In genomic region chr16:94227328-94228018, GRCm38 (mm10) we compare ENCODE assay signal across 9 mouse cellular contexts.
DNase-seq lines count a peak whose midpoint lies in the region; ATAC-seq lines count a peak whose summit lies in the region.
"Had no signal": no experiment of that assay in that cellular context is flagged by ENCODE, and none has a peak within 500 bp of the region (broad histone marks: within the 10 kb centered on the region; RNA-seq: fewer than 3 reads in every experiment).

No protein-coding gene starts in this region.

- H3K27me3 ChIP-seq in midbrain, embryonic 12.5 days: peaks cover 95% of the 10 kb centered on the region

- H3K4me3 ChIP-seq in midbrain, embryonic 12.5 days: no peak overlapping the region

- peaks cover 23% of the 10 kb centered on the region for H3K4me1 ChIP-seq in midbrain, embryonic 12.5 days

- H3K36me3 ChIP-seq in midbrain, embryonic 12.5 days: no peaks in the 10 kb centered on the region

- no peak overlapping the region for H3K9ac ChIP-seq in midbrain, embryonic 12.5 days (replicated peaks)
- H3K9ac ChIP-seq: liver, embryonic 14.5 days had no signal

- H3K27ac ChIP-seq in midbrain, embryonic 12.5 days (replicated peaks): no peak overlapping the region
- H3K27ac ChIP-seq: liver, embryonic 14.5 days had no signal

- peak overlapping the region; percentile 28 for H3K4me2 ChIP-seq in midbrain, embryonic 12.5 days (replicated peaks)

- DNase-seq in layer of hippocampus, adult 11-12 months (ENCODE audit: low spot score): peak; percentile 42
- DNase-seq in layer of hippocampus, adult 9-10 months (ENCODE audit: low spot score): no peak
- DNase-seq in embryo, embryonic 10.5 days (ENCODE audit: low spot score): peak; percentile 95
- DNase-seq in gastrocnemius, postnatal 10 days: peak; percentile 51
- peak; percentile 93 for DNase-seq in kidney, adult 9 months
- DNase-seq in adrenal gland, adult 18-20 months (ENCODE audit: low spot score in 2 of 2): no peak

- WGBS in midbrain, embryonic 12.5 days: 8% methylated on average over 18 of the region's 18 CpGs

- no peaks in the 10 kb centered on the region for H3K9me3 ChIP-seq in midbrain, embryonic 12.5 days

- ATAC-seq in midbrain, embryonic 12.5 days (ENCODE audit: low FRiP score, low read depth): peak; percentile 91
- no peak for ATAC-seq in erythroblast, adult 5-6 weeks (replicated peaks; ENCODE audit: low FRiP score, poor library complexity, severe bottlenecking)

Comparison
In these comparisons a context has a peak if more than half of its experiments do, and no peak if none do; other contexts are left out.
1. DNase-seq: peak in layer of hippocampus, adult 11-12 months (single experiment), embryo, embryonic 10.5 days (single experiment), gastrocnemius, postnatal 10 days (single experiment) and kidney, adult 9 months (single experiment); none in layer of hippocampus, adult 9-10 months (single experiment) and adrenal gland, adult 18-20 months (0 of 2).